Mouse (Mus musculus): ENCODE measurements around the gene Tars2. TPM values are rescaled to one million over a fixed set of nuclear protein-coding genes. Genes with fewer than 3 reads are reported as not detected.

The Tars2 gene
- total RNA-seq (2023), result 72.4 to 79.5 TPM (median 74.5 TPM) in 4 replicates

DNA sequence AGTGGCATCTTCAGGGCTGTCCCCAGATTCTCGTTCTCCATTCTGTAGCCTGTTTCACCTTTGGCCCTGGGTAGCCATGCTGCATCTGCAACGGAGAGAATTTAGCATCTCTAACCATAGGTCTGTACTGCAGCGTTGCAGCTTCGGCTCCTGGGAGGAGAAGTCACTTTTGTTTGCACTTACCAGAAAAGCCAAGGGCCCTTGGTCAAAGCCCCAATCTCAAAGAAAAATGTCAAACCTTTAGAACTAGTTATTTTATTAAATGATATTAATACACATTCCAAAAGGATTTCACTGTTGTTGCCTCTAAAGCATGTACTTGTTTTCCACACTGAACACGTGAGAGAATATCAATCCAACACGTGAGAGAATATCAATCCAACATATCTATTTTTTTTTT is at the start of gene Tars2:
Gene Tars2, minus strand, starts transcription at position 101 of the 400 bp plus-strand sequence.

DNA sequence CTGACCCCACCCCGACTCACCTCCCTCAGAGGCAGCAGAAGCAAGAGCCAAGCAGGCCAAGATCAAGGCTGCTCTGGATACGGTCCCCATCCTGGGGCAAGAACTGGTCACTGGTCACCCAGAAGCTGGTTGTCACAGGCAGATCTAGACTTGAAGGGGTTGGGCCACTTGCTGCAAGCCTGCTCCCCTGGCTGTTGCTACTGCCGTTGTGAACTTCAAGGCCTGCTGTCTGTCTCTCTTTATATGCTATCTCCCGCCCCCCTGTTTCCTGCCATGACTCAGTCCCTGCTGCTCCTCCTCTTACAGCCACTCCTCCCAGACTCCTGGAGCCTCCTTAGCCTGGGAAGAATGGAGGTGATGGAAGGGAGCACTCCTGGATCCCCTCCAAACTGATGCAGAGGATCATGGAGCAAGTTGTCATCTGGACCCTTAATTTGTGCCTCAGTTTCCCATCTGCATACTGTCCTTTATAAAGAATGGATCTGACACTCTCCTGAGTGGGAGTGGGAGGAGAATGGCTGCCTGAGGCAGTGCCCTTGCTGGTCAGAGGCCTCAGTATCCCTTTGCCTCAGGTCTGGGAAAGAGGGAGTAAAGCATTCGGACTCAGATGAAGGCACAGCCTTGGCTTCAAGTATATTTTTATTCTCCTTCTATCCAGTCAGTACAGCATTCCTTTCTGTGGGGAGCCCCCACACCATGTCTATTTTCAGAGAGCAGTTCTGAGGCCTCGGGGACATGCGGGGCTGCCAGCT is 20.5 kb downstream of the Tars2 start, which contains the start of gene Ecm1:
Gene Ecm1, minus strand, starts transcription at position 217 of the 752 bp plus-strand sequence.

Other genes starting within 250 kb of the Tars2 start
- gene Ctss, start 233.4 kb downstream of the Tars2 start, total RNA-seq (2023), result 409 to 475 TPM (median 445 TPM) in 4 replicates
- gene Hormad1, start 200.5 kb downstream of the Tars2 start, total RNA-seq (2023), result 0.38 TPM in 1 of 4 replicates, not detected in the others
- 21.4 to 27.8 TPM (median 25.2 TPM) in 4 replicates for gene Golph3l, start 171.3 kb downstream of the Tars2 start, total RNA-seq (2023)
- 128 to 134 TPM (median 132 TPM) in 4 replicates for gene Ensa, start 135.2 kb downstream of the Tars2 start, total RNA-seq (2023)
- gene Mcl1, start 101.4 kb downstream of the Tars2 start, total RNA-seq (2023), result 366 to 452 TPM (median 394 TPM) in 4 replicates
- gene Adamtsl4, start 72.3 kb downstream of the Tars2 start, total RNA-seq (2023), result 12.4 to 19.6 TPM (median 13.0 TPM) in 4 replicates
- 5.4 to 8.5 TPM (median 7.0 TPM) in 4 replicates for gene Ecm1, start 20.6 kb downstream of the Tars2 start, total RNA-seq (2023)
- gene Rprd2, start 58.7 kb upstream of the Tars2 start, total RNA-seq (2023), result 94.1 to 102 TPM (median 101 TPM) in 4 replicates
- gene Prpf3, start 95.7 kb upstream of the Tars2 start, total RNA-seq (2023), result 91.6 to 109 TPM (median 97.6 TPM) in 4 replicates
- gene Mrps21, start 111.3 kb upstream of the Tars2 start, total RNA-seq (2023), result 90.6 to 114 TPM (median 96.0 TPM) in 4 replicates
- 239 to 260 TPM (median 248 TPM) in 4 replicates for gene Ciart, start 122.0 kb upstream of the Tars2 start, total RNA-seq (2023)
- 56.7 to 71.3 TPM (median 66.1 TPM) in 4 replicates for gene BC028528, start 131.8 kb upstream of the Tars2 start, total RNA-seq (2023)
- 54.4 to 67.2 TPM (median 56.9 TPM) in 4 replicates for gene Aph1a, start 133.8 kb upstream of the Tars2 start, total RNA-seq (2023)
- gene Car14, start 144.5 kb upstream of the Tars2 start, total RNA-seq (2023), result not detected in 4 replicates
- 98.0 to 114 TPM (median 107 TPM) in 4 replicates for gene Anp32e, start 169.0 kb upstream of the Tars2 start, total RNA-seq (2023)
- 189 to 205 TPM (median 195 TPM) in 4 replicates for gene Plekho1, start 235.8 kb upstream of the Tars2 start, total RNA-seq (2023)